Mouse (Mus musculus): ENCODE measurements at regions not wholly inside any gene's neighbourhood (a gene's known extent, or its start where the extent isn't known, plus 50 kb on each side); places are given as distances from the start of the nearest gene placed in this dataset.

DNA sequence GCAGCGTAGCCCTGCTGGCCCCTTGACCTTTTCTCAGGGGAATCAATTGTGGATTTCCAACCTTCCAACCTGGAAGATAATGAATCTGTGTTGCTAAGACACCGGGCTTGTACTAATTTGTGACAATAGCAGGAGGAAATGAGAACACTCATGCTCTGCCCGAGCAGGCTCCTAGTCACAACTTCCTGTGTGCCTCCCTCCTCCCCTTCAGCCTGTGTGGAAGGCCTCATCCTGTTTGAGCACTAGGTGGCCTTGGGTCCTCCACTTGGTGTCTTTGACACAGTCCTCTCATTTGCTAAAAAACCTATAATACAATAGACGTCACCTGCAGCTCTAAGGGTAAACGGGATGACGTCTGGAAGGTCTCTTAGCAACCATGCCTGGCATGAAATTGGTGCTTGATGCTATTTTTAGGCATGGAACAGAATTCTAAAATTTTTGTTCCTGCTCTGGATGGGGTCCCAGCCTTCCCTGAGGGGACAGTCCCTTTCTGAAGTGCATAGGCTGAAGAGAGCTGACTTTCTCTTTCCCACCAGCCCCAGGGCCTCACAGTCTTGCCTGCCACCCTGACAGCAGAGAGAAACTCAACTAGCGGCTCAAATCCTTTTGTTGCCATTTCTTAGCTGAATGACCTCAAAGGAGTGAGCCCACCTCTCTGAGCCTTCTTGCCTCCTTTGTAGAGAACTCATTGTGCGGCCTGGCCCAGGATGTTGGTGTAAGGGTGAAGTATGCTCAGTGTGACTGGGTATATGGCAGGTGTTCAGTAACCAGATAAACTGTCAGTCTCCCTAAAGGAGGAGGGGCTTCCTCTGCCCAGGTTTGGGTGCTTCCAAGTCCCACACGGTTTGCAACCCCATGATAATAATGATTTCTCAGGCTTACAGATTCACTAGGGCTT lies 88.4 kb upstream of the Bod1 start:
- H3K27ac ChIP-seq (ENCODE audit: insufficient read depth, low read depth), result peak overlapping the region; percentile 10
- H3K4me1 ChIP-seq (ENCODE audit: control insufficient read depth in 1 of 2, insufficient read depth in 2 of 2), result peaks cover 12 to 78% of the 10 kb centered on the region in 2 experiments
- no peaks in the 10 kb centered on the region for H3K9me3 ChIP-seq (replicated peaks; ENCODE audit: low read length)
- H3K79me2 ChIP-seq (replicated peaks; ENCODE audit: control insufficient read depth, extremely low read depth, insufficient read depth, poor library complexity, severe bottlenecking), result no peaks in the 10 kb centered on the region
- no peaks in the 10 kb centered on the region for H3K27me3 ChIP-seq (replicated peaks)
- no peak overlapping the region for H3K4me3 ChIP-seq (replicated peaks in 1 of 3; ENCODE audit: low read depth in 2 of 3, low read length in 2 of 3, poor library complexity in 1 of 3)
- TF ChIP-seq RCOR1 (conservative IDR thresholded peaks at IDR 0.05; ENCODE audit: low read depth, low read length) (peak; percentile 81; the same call in 1 of the 2 replicates), MXI1 (IDR thresholded peaks at IDR 0.05; ENCODE audit: low read depth, low read length) (peak; percentile 33; the same call in 1 of the 2 replicates), UBTF (IDR thresholded peaks at IDR 0.05; ENCODE audit: low read depth, low read length) (no peak), E2F4 (IDR thresholded peaks at IDR 0.05; ENCODE audit: insufficient replicate concordance, low read depth, low read length) (no peak; the same call in 1 of the 2 replicates), CTCF (conservative IDR thresholded peaks at IDR 0.05 in 1 of 2, IDR thresholded peaks at IDR 0.05 in 1 of 2; ENCODE audit: low read depth in 2 of 2, low read length in 2 of 2) (peak in 1 of 2 experiments; percentile 66; a peak in 2 of 4 replicates), GABPA (IDR thresholded peaks at IDR 0.05; ENCODE audit: insufficient replicate concordance, low read depth, low read length) (no peak), ZMIZ1 (IDR thresholded peaks at IDR 0.05; ENCODE audit: low read depth, low read length) (no peak), TBP (conservative IDR thresholded peaks at IDR 0.05; ENCODE audit: low read depth, low read length) (peak; percentile 47; the same call in 1 of the 2 replicates), ELF1 (IDR thresholded peaks at IDR 0.05; ENCODE audit: low read depth, low read length) (peak; percentile 80), ZC3H11A (IDR thresholded peaks at IDR 0.05; ENCODE audit: low read depth, low read length) (no peak), ETS1 (conservative IDR thresholded peaks at IDR 0.05; ENCODE audit: low read depth, low read length) (peak; percentile 40), BHLHE40 (IDR thresholded peaks at IDR 0.05; ENCODE audit: low read depth, low read length) (peak; percentile 58; the same call in 1 of the 2 replicates), CHD1 (IDR thresholded peaks at IDR 0.05; ENCODE audit: low read depth, low read length) (no peak), ZNF384 (IDR thresholded peaks at IDR 0.05; ENCODE audit: low read depth, low read length) (no peak), MEF2A (IDR thresholded peaks at IDR 0.05; ENCODE audit: borderline replicate concordance, low read depth, low read length) (peak; percentile 96), PAX5 (IDR thresholded peaks at IDR 0.05; ENCODE audit: low read length) (no peak), CHD2 (IDR thresholded peaks at IDR 0.05; ENCODE audit: low read length) (0 out of 2 replicates have a peak, but pooled peaks have one; percentile 27), MAFK (IDR thresholded peaks at IDR 0.05; ENCODE audit: insufficient replicate concordance, low read length) (no peak), NRF1 (IDR thresholded peaks at IDR 0.05; ENCODE audit: low read depth, low read length) (no peak), HCFC1 (IDR thresholded peaks at IDR 0.05; ENCODE audit: low read depth, low read length) (peak; percentile 63), SMC3 (IDR thresholded peaks at IDR 0.05; ENCODE audit: low read depth, low read length) (peak; percentile 70), JUND (conservative IDR thresholded peaks at IDR 0.05; ENCODE audit: low read depth, low read length) (no peak), TCF12 (IDR thresholded peaks at IDR 0.05; ENCODE audit: low read depth, low read length) (peak; percentile 67; the same call in 1 of the 2 replicates), POLR2A (IDR thresholded peaks at IDR 0.05; ENCODE audit: low read depth, low read length) (peak; percentile 55), MYC (IDR thresholded peaks at IDR 0.05; ENCODE audit: low read depth, low read length) (peak; percentile 61; the same call in 1 of the 2 replicates), IRF4 (IDR thresholded peaks at IDR 0.05; ENCODE audit: low read depth, low read length) (peak; percentile 73), ZKSCAN1 (IDR thresholded peaks at IDR 0.05; ENCODE audit: borderline replicate concordance, low read depth, low read length) (no peak), NELFE (IDR thresholded peaks at IDR 0.05; ENCODE audit: low read depth, low read length) (peak; percentile 50; the same call in 1 of the 2 replicates), JUN (IDR thresholded peaks at IDR 0.05; ENCODE audit: insufficient read depth, low read depth, low read length) (no peak), USF1 (IDR thresholded peaks at IDR 0.05; ENCODE audit: low read depth, low read length) (no peak), KAT2A (IDR thresholded peaks at IDR 0.05; ENCODE audit: insufficient replicate concordance, low read length) (0 out of 2 replicates have a peak, but pooled peaks have one; percentile 29), SIN3A (IDR thresholded peaks at IDR 0.05; ENCODE audit: low read length) (peak; percentile 51; the same call in 1 of the 2 replicates), RAD21 (IDR thresholded peaks at IDR 0.05; ENCODE audit: low read depth, low read length) (peak; percentile 59), POLR2AphosphoS2 (IDR thresholded peaks at IDR 0.05; ENCODE audit: low read depth, low read length) (no peak), USF2 (conservative IDR thresholded peaks at IDR 0.05; ENCODE audit: low read depth, low read length) (no peak), MAZ (IDR thresholded peaks at IDR 0.05; ENCODE audit: low read depth, low read length) (peak; percentile 93), EP300 (IDR thresholded peaks at IDR 0.05; ENCODE audit: low read length) (peak; percentile 65), MAX (IDR thresholded peaks at IDR 0.05; ENCODE audit: low read length) (peak; percentile 65; the same call in 1 of the 2 replicates)
- peak; percentile 90 for DNase-seq (ENCODE audit: extremely low read depth)
- in situ Hi-C loops (cut with MboI; ENCODE audit: low pct_ligation_motif_present, low pct_unique_long_range_greater_than_20kb, low sequenced_read_pairs) (no loop called here), dilution Hi-C loops (cut with MboI; ENCODE audit: extremely low pct_ligation_motif_present, extremely low pct_unique_long_range_greater_than_20kb, low sequenced_read_pairs) (no loop called here)
- H3K4me2 ChIP-seq (ENCODE audit: insufficient read depth, low read depth, poor library complexity, severe bottlenecking), result peak overlapping the region; percentile 17
- peak overlapping the region; percentile 27 for H3K9ac ChIP-seq (ENCODE audit: insufficient read depth, low read depth)
- no peaks in the 10 kb centered on the region for H3K36me3 ChIP-seq (replicated peaks in 1 of 2; ENCODE audit: control insufficient read depth in 1 of 2, insufficient read depth in 1 of 2, low read length in 1 of 2)

Measured in CH12.LX (cell line).